Mouse (Mus musculus) left cerebral cortex, postnatal 36 days (tissue): ENCODE measurements around the gene Ptprt. TPM values are rescaled to one million over a fixed set of nuclear protein-coding genes. Genes with fewer than 3 reads are reported as not detected.
"Not testable (repeated sequence)": the region's sequence is repeated elsewhere in the genome, so short reads cannot be mapped to it uniquely, and the experiment has no call there.

Experiments used
- DNase-seq, 2 experiments: peaks; one replicate each; pipeline ENCODE4 v3.0.0; 2021 to 2022; ENCODE audit warnings: low spot score in 2 of 2, mixed read lengths in 1 of 2
- intact Hi-C: fragments of 180-260 bp; cut with DNase I; formaldehyde crosslinking; loops from one replicate; pipeline ENCODE4 v1.15.1; 2025
- total RNA-seq, 2 experiments: library from RNA; stranded (reverse); gene quantifications; 2 replicates each; pipeline ENCODE4 v1.2.3; 2021

Gene Ptprt
- total RNA-seq, 2 experiments from 2014 or later: 97.5 to 97.9 TPM

- no peak for DNase-seq
- intact Hi-C loops: no loop called here
Measured at GRCm38 (mm10) chr2:162282121-162282520, 378.8 kb downstream of the Ptprt start.

- intact Hi-C loops: no loop called here
- DNase-seq: peak; percentile 21 to 38
Measured at GRCm38 (mm10) chr2:162273826-162274225, 387.1 kb downstream of the Ptprt start.

GRCm38 (mm10) chr2:162251272-162251671 lies 409.7 kb downstream of the Ptprt start:
- intact Hi-C loops: no loop called here

GRCm38 (mm10) chr2:162248296-162248695 lies 412.7 kb downstream of the Ptprt start:
- intact Hi-C loops: no loop called here
- DNase-seq: no peak

More at GRCm38 (mm10) chr2:162251272-162251671, 409.7 kb downstream of the Ptprt start:
- no peak for DNase-seq

GRCm38 (mm10) chr2:162222476-162222875 lies 438.5 kb downstream of the Ptprt start:
- intact Hi-C loops: no loop called here
- no peak for DNase-seq

GRCm38 (mm10) chr2:162220586-162220985 lies 440.4 kb downstream of the Ptprt start:
- no peak for DNase-seq
- intact Hi-C loops: no loop called here

- intact Hi-C loops: no loop called here
- peak; percentile 42 to 76 for DNase-seq
Measured at GRCm38 (mm10) chr2:162219507-162219906, 441.4 kb downstream of the Ptprt start.

GRCm38 (mm10) chr2:162217896-162218295 lies 443.1 kb downstream of the Ptprt start:
- no peak for DNase-seq
- intact Hi-C loops: no loop called here

GRCm38 (mm10) chr2:162212397-162212796 lies 448.6 kb downstream of the Ptprt start:
- DNase-seq: no peak
- intact Hi-C loops: no loop called here

- DNase-seq: no peak
- intact Hi-C loops: no loop called here
Measured at GRCm38 (mm10) chr2:162210564-162210963, 450.4 kb downstream of the Ptprt start.

GRCm38 (mm10) chr2:162197316-162197715 lies 463.6 kb downstream of the Ptprt start:
- DNase-seq: no peak
- intact Hi-C loops: no loop called here

GRCm38 (mm10) chr2:162182621-162183475 lies 478.1 kb downstream of the Ptprt start:
- intact Hi-C loops: no loop called here
- DNase-seq: peak; percentile 24 to 34

GRCm38 (mm10) chr2:162181826-162182225 lies 479.1 kb downstream of the Ptprt start:
- intact Hi-C loops: no loop called here
- DNase-seq: no peak

- no peak for DNase-seq
- intact Hi-C loops: no loop called here
Measured at GRCm38 (mm10) chr2:162172529-162172928, 488.4 kb downstream of the Ptprt start.

- intact Hi-C loops: no loop called here
- peak; percentile 18 to 38 for DNase-seq
Measured at GRCm38 (mm10) chr2:162141845-162142411, 519.0 kb downstream of the Ptprt start.

- intact Hi-C loops, DNase-seq: not testable (repeated sequence)
Measured at GRCm38 (mm10) chr2:162136176-162136575, 524.8 kb downstream of the Ptprt start.

- intact Hi-C loops: no loop called here
- DNase-seq: no peak
Measured at GRCm38 (mm10) chr2:162131607-162132304, 529.2 kb downstream of the Ptprt start.

GRCm38 (mm10) chr2:162129896-162130295 lies 531.1 kb downstream of the Ptprt start:
- intact Hi-C loops: no loop called here
- no peak for DNase-seq

- intact Hi-C loops: no loop called here
Measured at GRCm38 (mm10) chr2:162118041-162118440, 542.9 kb downstream of the Ptprt start.

GRCm38 (mm10) chr2:162082391-162082790 lies 578.6 kb downstream of the Ptprt start:
- peak; percentile 40 to 43 for DNase-seq
- intact Hi-C loops: no loop called here

More at GRCm38 (mm10) chr2:162118041-162118440, 542.9 kb downstream of the Ptprt start:
- DNase-seq: no peak
